Comparison of ENCODE assay signal across 24 mouse cellular contexts in the genomic region with DNA sequence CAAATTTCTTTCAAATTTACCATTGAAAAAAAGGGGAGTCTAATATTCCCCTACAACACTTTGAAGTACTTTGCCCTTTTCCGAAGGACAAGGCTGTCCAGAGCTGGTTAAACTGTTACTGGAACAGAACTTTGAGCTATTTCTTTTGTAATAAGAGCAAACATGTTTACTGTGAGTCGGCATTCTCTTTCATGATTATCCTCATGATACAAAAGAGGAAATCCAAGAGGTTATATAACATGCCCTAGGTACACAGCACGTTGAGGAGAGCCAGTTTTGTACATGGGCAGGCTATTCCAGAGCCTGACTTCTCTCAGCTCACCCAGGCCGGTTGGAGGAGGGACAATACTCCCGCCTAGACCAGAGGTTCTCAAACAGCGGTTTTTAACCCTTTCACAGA. TPM values are rescaled to one million over a fixed set of nuclear protein-coding genes. Genes with fewer than 3 reads are reported as not detected.
DNase-seq lines count a peak whose midpoint lies in the region; ATAC-seq and TF ChIP-seq lines count a peak whose summit lies in the region.
"Had no signal": no experiment of that assay in that cellular context is flagged by ENCODE, and none has a peak within 500 bp of the region (broad histone marks: within the 10 kb centered on the region; RNA-seq: fewer than 3 reads in every experiment).

No protein-coding gene starts in this region.

- no peaks in the 10 kb centered on the region for H3K27me3 ChIP-seq in intestine, embryonic 16.5 days (replicated peaks; ENCODE audit: control insufficient read depth, insufficient read depth, low read length)
- no peaks in the 10 kb centered on the region for H3K27me3 ChIP-seq in liver, adult 2 months (ENCODE audit: control insufficient read depth, insufficient read depth, low read length)
- no peaks in the 10 kb centered on the region for H3K27me3 ChIP-seq in stomach, embryonic 14.5 days (ENCODE audit: control insufficient read depth, insufficient read depth, low read length)
- no peaks in the 10 kb centered on the region for H3K27me3 ChIP-seq in heart, embryonic 11.5 days (ENCODE audit: control insufficient read depth, insufficient read depth, low read length)
- H3K27me3 ChIP-seq: forebrain, embryonic 13.5 days; lung, embryonic 15.5 days had no signal

- H3K9ac ChIP-seq in intestine, embryonic 16.5 days (ENCODE audit: low read depth, low read length) = no peak overlapping the region
- H3K9ac ChIP-seq in liver, adult 2 months (ENCODE audit: low read depth, low read length) = no peak overlapping the region
- H3K9ac ChIP-seq in stomach, embryonic 14.5 days (replicated peaks; ENCODE audit: low read depth, low read length) = no peak overlapping the region
- H3K9ac ChIP-seq in heart, embryonic 11.5 days (ENCODE audit: low read depth, low read length) = no peak overlapping the region
- H3K9ac ChIP-seq: forebrain, embryonic 13.5 days; lung, embryonic 15.5 days had no signal

- H3K4me2 ChIP-seq in intestine, embryonic 16.5 days (ENCODE audit: low read depth, low read length) = no peak overlapping the region
- H3K4me2 ChIP-seq in stomach, embryonic 14.5 days (replicated peaks; ENCODE audit: low read depth, low read length) = no peak overlapping the region
- no peak overlapping the region for H3K4me2 ChIP-seq in heart, embryonic 11.5 days
- H3K4me2 ChIP-seq: forebrain, embryonic 13.5 days; lung, embryonic 15.5 days; midbrain, embryonic 11.5 days had no signal

- H3K27ac ChIP-seq in intestine, embryonic 16.5 days (ENCODE audit: low read length) = no peak overlapping the region; the same call in 1 of the 2 replicates
- peak overlapping the region; percentile 98 for H3K27ac ChIP-seq in liver, adult 2 months (replicated peaks; ENCODE audit: insufficient read depth, low read depth, low read length)
- H3K27ac ChIP-seq in stomach, embryonic 14.5 days (ENCODE audit: low read length) = no peak overlapping the region
- no peak overlapping the region for H3K27ac ChIP-seq in heart, embryonic 11.5 days (ENCODE audit: low read depth, low read length)
- H3K27ac ChIP-seq: forebrain, embryonic 13.5 days; lung, embryonic 15.5 days had no signal

- H3K79me2 ChIP-seq in liver, adult 2 months (ENCODE audit: control insufficient read depth, insufficient read depth, low read length) = peaks cover 6% of the 10 kb centered on the region; the same call in 1 of the 2 replicates

- TF ChIP-seq CTCF in liver, adult 2 months (IDR thresholded peaks at IDR 0.05; ENCODE audit: low read depth, low read length) = no peak

- peaks cover 12% of the 10 kb centered on the region; the same call in 1 of the 2 replicates for H3K4me1 ChIP-seq in intestine, embryonic 16.5 days (ENCODE audit: control insufficient read depth, insufficient read depth, low read length)
- peaks cover 18% of the 10 kb centered on the region for H3K4me1 ChIP-seq in liver, adult 2 months (ENCODE audit: control insufficient read depth, insufficient read depth, low read length)
- no peaks in the 10 kb centered on the region for H3K4me1 ChIP-seq in stomach, embryonic 14.5 days (ENCODE audit: control insufficient read depth, insufficient read depth, low read length)
- H3K4me1 ChIP-seq in heart, embryonic 11.5 days (ENCODE audit: control insufficient read depth, insufficient read depth, low read length) = peaks cover 2% of the 10 kb centered on the region; the same call in 1 of the 2 replicates
- H3K4me1 ChIP-seq: forebrain, embryonic 13.5 days; lung, embryonic 15.5 days had no signal

- H3K4me3 ChIP-seq in intestine, embryonic 16.5 days (ENCODE audit: low read length) = no peak overlapping the region
- no peak overlapping the region for H3K4me3 ChIP-seq in liver, adult 2 months (ENCODE audit: insufficient read depth, low read depth, low read length)
- no peak overlapping the region for H3K4me3 ChIP-seq in stomach, embryonic 14.5 days (ENCODE audit: low read depth, low read length)
- H3K4me3 ChIP-seq in heart, embryonic 11.5 days (ENCODE audit: low read depth, low read length) = no peak overlapping the region
- H3K4me3 ChIP-seq: forebrain, embryonic 13.5 days; lung, embryonic 15.5 days; myocyte had no signal

- no peak for TF ChIP-seq POLR2A in liver, adult 2 months (IDR thresholded peaks at IDR 0.05; ENCODE audit: extremely low read depth, insufficient read depth, low read length)

- peak; percentile 86 for ATAC-seq in intestine, embryonic 16.5 days
- peak; percentile 74 for ATAC-seq in stomach, embryonic 14.5 days (ENCODE audit: insufficient number of reproducible peaks, insufficient read depth, low FRiP score, low read depth)
- ATAC-seq in heart, embryonic 11.5 days (replicated peaks; ENCODE audit: insufficient number of reproducible peaks, low FRiP score, low TSS enrichment) = no peak
- ATAC-seq: forebrain, embryonic 13.5 days; inflammation-experienced regulatory T-cells, adult 6 months had no signal

- H3K36me3 ChIP-seq in intestine, embryonic 16.5 days (ENCODE audit: control insufficient read depth, insufficient read depth, low read length) = no peaks in the 10 kb centered on the region
- peaks cover 36% of the 10 kb centered on the region for H3K36me3 ChIP-seq in liver, adult 2 months (ENCODE audit: control insufficient read depth, insufficient read depth, low read length)
- no peaks in the 10 kb centered on the region for H3K36me3 ChIP-seq in stomach, embryonic 14.5 days (ENCODE audit: control insufficient read depth, insufficient read depth, low read length)
- no peaks in the 10 kb centered on the region for H3K36me3 ChIP-seq in heart, embryonic 11.5 days (ENCODE audit: control insufficient read depth, insufficient read depth, low read length)
- H3K36me3 ChIP-seq: lung, embryonic 15.5 days had no signal

- DNase-seq in kidney, adult 18-20 months = peak; percentile 32
- no peak for DNase-seq in kidney, postnatal 4 days
- DNase-seq in liver, adult 2 months (ENCODE audit: extremely low read depth, low read depth, low spot score) = peak; percentile 99
- no peak for DNase-seq in adipocyte (ENCODE audit: low spot score)
- no peak for DNase-seq in heart, adult 8-10 months (ENCODE audit: low spot score)
- DNase-seq: adrenal gland, adult 2 months; cerebellum, adult 8-10 months; layer of hippocampus, postnatal 36 days; retina, postnatal 1 day had no signal

- no peaks in the 10 kb centered on the region for H3K9me3 ChIP-seq in intestine, embryonic 16.5 days (ENCODE audit: control insufficient read depth, low read length)
- no peaks in the 10 kb centered on the region for H3K9me3 ChIP-seq in stomach, embryonic 14.5 days (ENCODE audit: control insufficient read depth, low read depth, low read length)
- no peaks in the 10 kb centered on the region for H3K9me3 ChIP-seq in heart, embryonic 11.5 days (replicated peaks; ENCODE audit: control insufficient read depth, low read length)
- H3K9me3 ChIP-seq: forebrain, embryonic 13.5 days; lung, embryonic 15.5 days had no signal

- WGBS in intestine, embryonic 16.5 days = 42% methylated on average over 6 of the region's 6 CpGs
- WGBS in liver, adult 2 months = 18% methylated on average over 6 of the region's 6 CpGs
- 54% methylated on average over 6 of the region's 6 CpGs for WGBS in stomach, embryonic 14.5 days
- 72% methylated on average over 6 of the region's 6 CpGs for WGBS in heart, embryonic 11.5 days (ENCODE audit: insufficient replicate concordance)

RNA-seq across cellular contexts. Expression of gene Sord, which starts 7.4 kb away (rescaled TPM):
- polyA plus RNA-seq in intestine, embryonic 16.5 days (2015; fragmentation: Nextera tagmentation; extraction: Ambion mirVana) = 90.2 and 104 TPM in 2 replicates
- 1,007 and 1,092 TPM in 2 replicates for total RNA-seq in liver, adult 2 months (2014; rRNA removed)
- polyA plus RNA-seq in liver, adult 2 months (2012; rRNA removed) = 365 and 586 TPM in 2 replicates
- 28.3 and 30.0 TPM in 2 replicates for polyA plus RNA-seq in stomach, embryonic 14.5 days (2014; fragmentation: Nextera tagmentation; extraction: Ambion mirVana)
- 100 to 1,000 TPM; 182 to 228 (median 200) TPM for total RNA-seq in heart, adult 8-10 months (2022)
- polyA plus RNA-seq in heart, embryonic 11.5 days (2014; fragmentation: Nextera tagmentation; extraction: Ambion mirVana) = 45.0 and 49.8 TPM in 2 replicates

RNA-seq across cellular contexts. Expression of gene Terb2, which starts 55.9 kb away (rescaled TPM):
- not detected in 2 replicates for polyA plus RNA-seq in intestine, embryonic 16.5 days (2015; fragmentation: Nextera tagmentation; extraction: Ambion mirVana)
- total RNA-seq in liver, adult 2 months (2014; rRNA removed) = not detected in 2 replicates
- polyA plus RNA-seq in liver, adult 2 months (2012; rRNA removed) = not detected in 2 replicates
- polyA plus RNA-seq in stomach, embryonic 14.5 days (2014; fragmentation: Nextera tagmentation; extraction: Ambion mirVana) = not detected in 2 replicates
- total RNA-seq in heart, adult 8-10 months (2022) = not detected
- not detected in 2 replicates for polyA plus RNA-seq in heart, embryonic 11.5 days (2014; fragmentation: Nextera tagmentation; extraction: Ambion mirVana)
- total RNA-seq: adrenal gland, adult 2 months; hematopoietic stem cell, adult 5-6 weeks; layer of hippocampus, postnatal 36 days; left cerebral cortex, postnatal 36 days; neutrophil, adult 5-6 weeks had no signal
- polyA plus RNA-seq: adrenal gland, adult 2 months; cortical plate, adult 2 months; embryonic facial prominence, embryonic 14.5 days; forebrain, embryonic 13.5 days; gonadal fat pad, adult 2 months; heart, embryonic 14.5 days; inflammation-experienced regulatory T-cells, adult 6 months; lung, embryonic 15.5 days; midbrain, embryonic 11.5 days; myocyte had no signal

RNA-seq across cellular contexts. Expression of gene Patl2, which starts 55.9 kb away (rescaled TPM):
- polyA plus RNA-seq in intestine, embryonic 16.5 days (2015; fragmentation: Nextera tagmentation; extraction: Ambion mirVana) = 0.07 TPM in 1 of 2 replicates, not detected in the other
- 0.09 TPM in 1 of 2 replicates, not detected in the other for total RNA-seq in liver, adult 2 months (2014; rRNA removed)
- not detected in 2 replicates for polyA plus RNA-seq in liver, adult 2 months (2012; rRNA removed)
- polyA plus RNA-seq in stomach, embryonic 14.5 days (2014; fragmentation: Nextera tagmentation; extraction: Ambion mirVana) = not detected in 2 replicates
- not detected for total RNA-seq in heart, adult 8-10 months (2022)
- polyA plus RNA-seq in heart, embryonic 11.5 days (2014; fragmentation: Nextera tagmentation; extraction: Ambion mirVana) = not detected in 2 replicates
- total RNA-seq: adrenal gland, adult 2 months; hematopoietic stem cell, adult 5-6 weeks; left cerebral cortex, postnatal 36 days; neutrophil, adult 5-6 weeks had no signal
- polyA plus RNA-seq: adrenal gland, adult 2 months; embryonic facial prominence, embryonic 14.5 days; forebrain, embryonic 13.5 days; heart, embryonic 14.5 days; lung, embryonic 15.5 days; midbrain, embryonic 11.5 days had no signal

RNA-seq across cellular contexts. Expression of gene Duox2, which starts 56.3 kb away (rescaled TPM):
- 0.06 and 0.07 TPM in 2 replicates for polyA plus RNA-seq in intestine, embryonic 16.5 days (2015; fragmentation: Nextera tagmentation; extraction: Ambion mirVana)
- total RNA-seq in liver, adult 2 months (2014; rRNA removed) = 0.07 TPM in 1 of 2 replicates, not detected in the other
- polyA plus RNA-seq in liver, adult 2 months (2012; rRNA removed) = 0.02 and 0.04 TPM in 2 replicates
- 0.06 and 0.27 TPM in 2 replicates for polyA plus RNA-seq in stomach, embryonic 14.5 days (2014; fragmentation: Nextera tagmentation; extraction: Ambion mirVana)
- total RNA-seq in heart, adult 8-10 months (2022) = under 1 TPM; 0.46 to 0.82 (median 0.54) TPM
- polyA plus RNA-seq in heart, embryonic 11.5 days (2014; fragmentation: Nextera tagmentation; extraction: Ambion mirVana) = 0.04 TPM in 1 of 2 replicates, not detected in the other
- total RNA-seq: hematopoietic stem cell, adult 5-6 weeks; left cerebral cortex, postnatal 36 days; neutrophil, adult 5-6 weeks had no signal
- polyA plus RNA-seq: forebrain, embryonic 13.5 days; inflammation-experienced regulatory T-cells, adult 6 months had no signal

RNA-seq across cellular contexts. Expression of gene Duoxa2, which starts 56.8 kb away (rescaled TPM):
- polyA plus RNA-seq in intestine, embryonic 16.5 days (2015; fragmentation: Nextera tagmentation; extraction: Ambion mirVana) = 0.16 and 0.24 TPM in 2 replicates
- 0.09 TPM in 1 of 2 replicates, not detected in the other for total RNA-seq in liver, adult 2 months (2014; rRNA removed)
- not detected in 2 replicates for polyA plus RNA-seq in liver, adult 2 months (2012; rRNA removed)
- 0.17 TPM in 1 of 2 replicates, not detected in the other for polyA plus RNA-seq in stomach, embryonic 14.5 days (2014; fragmentation: Nextera tagmentation; extraction: Ambion mirVana)
- under 1 TPM in 3 of 4 experiments, not detected in 1; 0.17 to 0.31 (median 0.25) TPM for total RNA-seq in heart, adult 8-10 months (2022)
- not detected in 2 replicates for polyA plus RNA-seq in heart, embryonic 11.5 days (2014; fragmentation: Nextera tagmentation; extraction: Ambion mirVana)
- total RNA-seq: adrenal gland, adult 2 months; hematopoietic stem cell, adult 5-6 weeks; layer of hippocampus, postnatal 36 days; left cerebral cortex, postnatal 36 days had no signal
- polyA plus RNA-seq: adrenal gland, adult 2 months; cortical plate, adult 2 months; forebrain, embryonic 13.5 days; heart, embryonic 14.5 days; inflammation-experienced regulatory T-cells, adult 6 months; lung, embryonic 15.5 days; midbrain, embryonic 11.5 days; myocyte had no signal

Comparison
In these comparisons a context has a peak if more than half of its experiments do, and no peak if none do; other contexts are left out.
1. DNase-seq: peak in kidney, adult 18-20 months (single experiment) and liver, adult 2 months (single experiment); none in kidney, postnatal 4 days (0 of 2), adipocyte (single experiment) and heart, adult 8-10 months (single experiment).